Mouse (Mus musculus) neural tube, embryonic 14.5 days (tissue): ENCODE measurements around the gene Ctsz. TPM values are rescaled to one million over a fixed set of nuclear protein-coding genes. Genes with fewer than 3 reads are reported as not detected.

Experiments used
- ATAC-seq: fragments of 200-750 bp; cut with Nextera tagmentation; 2 replicates; pipeline ENCODE4 v1.8.0; 2017; ENCODE audit warnings: low read depth, mild to moderate bottlenecking, moderate TSS enrichment, moderate library complexity
- H3K27ac ChIP-seq: fragments of 300-500 bp; sonication (generic); 2 replicates; pipeline ENCODE4 v1.5.1; 2014; ENCODE audit warnings: low read depth, mild to moderate bottlenecking, control low read depth, low read length, moderate library complexity, mixed read lengths
- H3K27me3 ChIP-seq: fragments of 300-500 bp; sonication (generic); 2 replicates; pipeline ENCODE4 v1.6.1; 2014; ENCODE audit warnings: low read length; ENCODE audit not compliant: control insufficient read depth, insufficient read depth
- H3K36me3 ChIP-seq: fragments of 300-500 bp; sonication (generic); 2 replicates; pipeline ENCODE4 v1.6.1; 2014; ENCODE audit warnings: low read length, mixed read lengths; ENCODE audit not compliant: control insufficient read depth, insufficient read depth
- H3K4me1 ChIP-seq: fragments of 300-500 bp; sonication (generic); 2 replicates; pipeline ENCODE4 v1.6.1; 2014; ENCODE audit warnings: low read length; ENCODE audit not compliant: control insufficient read depth, insufficient read depth
- H3K4me2 ChIP-seq: fragments of 300-500 bp; sonication (generic); 2 replicates; pipeline ENCODE4 v1.6.1; 2014; ENCODE audit warnings: mild to moderate bottlenecking, low read depth, low read length, control low read depth
- H3K4me3 ChIP-seq: fragments of 300-500 bp; sonication (generic); 2 replicates; pipeline ENCODE4 v1.5.1; 2014; ENCODE audit warnings: low read depth, low read length, control low read depth, mixed read lengths
- H3K9ac ChIP-seq: fragments of 300-500 bp; sonication (generic); replicated peaks from 2 replicates; pipeline ENCODE4 v1.6.1; 2014; ENCODE audit warnings: low read depth, mild to moderate bottlenecking, control low read depth, low read length, mixed read lengths
- H3K9me3 ChIP-seq: fragments of 300-500 bp; sonication (generic); 2 replicates; pipeline ENCODE4 v1.6.1; 2016; ENCODE audit warnings: low read length; ENCODE audit not compliant: control insufficient read depth
- WGBS: fragments of 180-500 bp; shearing (Covaris S2); extraction: QIAGEN DNeasy Blood & Tissue Kit; methylation state at CpG from one replicate; pipeline ENCODE4 v1.1.7; 2014; 5-methylcytosine and 5-hydroxymethylcytosine counted together
- polyA plus RNA-seq: library from polyadenylated mRNA; unstranded; fragments of >200 nt; fragmentation: Nextera tagmentation; extraction: Ambion mirVana; gene quantifications from 2 replicates; pipeline ENCODE4 v1.2.1, GENCODE M21; 2014

The Ctsz gene
- polyA plus RNA-seq, 1 experiment from 2014 or later = 58.2 TPM

DNA sequence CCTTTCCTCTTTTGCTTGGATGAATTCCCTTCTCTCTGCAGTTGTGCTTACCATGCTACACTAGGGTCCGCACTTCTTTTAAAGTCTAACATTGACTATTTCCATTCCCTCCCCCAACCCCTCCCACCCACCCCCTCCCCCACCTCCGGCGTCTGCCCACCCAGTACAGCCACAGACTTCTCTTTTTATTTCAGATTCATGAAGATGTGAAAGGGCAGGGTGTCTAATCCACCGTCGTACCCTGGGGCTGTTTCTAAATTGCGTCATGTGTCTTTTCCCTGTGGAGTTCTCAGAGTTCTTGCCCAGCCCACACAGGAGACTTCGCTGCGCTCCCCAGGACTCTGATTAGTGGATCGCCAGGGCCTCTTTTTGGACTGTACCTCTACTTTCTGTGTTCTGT, 46.3 kb downstream of the Ctsz start:
- H3K9ac ChIP-seq = no peak overlapping the region
- no peak for ATAC-seq
- no peaks in the 10 kb centered on the region for H3K27me3 ChIP-seq
- no peak overlapping the region for H3K4me2 ChIP-seq
- WGBS = 58% methylated on average over 9 of the region's 9 CpGs
- H3K9me3 ChIP-seq = peaks cover 4% of the 10 kb centered on the region; the same call in 1 of the 2 replicates
- no peak overlapping the region for H3K4me3 ChIP-seq
- H3K27ac ChIP-seq = no peak overlapping the region
- no peaks in the 10 kb centered on the region for H3K4me1 ChIP-seq
- no peaks in the 10 kb centered on the region for H3K36me3 ChIP-seq

DNA sequence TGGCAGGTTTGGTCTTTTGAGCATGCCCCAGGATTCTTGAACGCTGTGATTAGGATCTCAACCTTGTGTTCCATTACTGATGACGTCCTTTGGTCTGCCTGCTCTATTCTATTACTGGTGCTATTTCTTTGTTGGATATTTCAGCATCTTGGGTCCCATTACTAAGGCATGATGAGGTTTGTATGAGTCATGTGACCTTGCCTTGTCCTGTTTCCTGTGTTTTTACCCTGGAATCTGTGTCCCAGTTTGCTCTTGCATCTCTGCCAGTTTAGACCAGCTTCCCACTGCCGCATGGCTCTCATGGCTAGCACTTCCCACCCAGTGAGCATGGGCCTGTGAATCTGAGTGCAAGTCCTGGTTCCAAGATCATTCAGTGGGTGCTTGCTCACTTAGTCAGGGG, 46.9 kb downstream of the Ctsz start:
- no peak overlapping the region for H3K9ac ChIP-seq
- H3K27me3 ChIP-seq = no peaks in the 10 kb centered on the region
- H3K27ac ChIP-seq = no peak overlapping the region
- no peaks in the 10 kb centered on the region for H3K4me1 ChIP-seq
- H3K9me3 ChIP-seq = peaks cover 4% of the 10 kb centered on the region; the same call in 1 of the 2 replicates
- H3K36me3 ChIP-seq = no peaks in the 10 kb centered on the region
- H3K4me2 ChIP-seq = no peak overlapping the region
- 95% methylated on average over 3 of the region's 3 CpGs for WGBS
- no peak for ATAC-seq
- no peak overlapping the region for H3K4me3 ChIP-seq

DNA sequence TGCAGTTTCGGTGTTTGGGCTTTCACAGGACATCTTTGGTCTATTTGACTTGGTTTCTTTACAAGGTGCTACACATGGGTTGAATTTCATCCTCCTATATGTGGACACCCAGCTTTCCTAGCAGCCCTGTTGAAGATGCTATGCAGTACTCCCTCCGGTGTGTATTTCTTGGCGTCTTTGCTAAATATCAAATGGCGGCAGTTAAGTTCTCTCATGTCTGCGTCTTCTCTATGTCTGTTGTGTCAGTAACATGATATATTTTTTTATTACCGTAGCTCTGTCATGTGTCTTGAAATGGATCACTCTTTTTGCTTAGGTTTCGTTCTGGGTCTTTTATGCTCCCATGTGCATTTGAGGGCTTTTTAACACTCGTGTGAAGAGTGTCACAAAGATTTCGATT, 57.8 kb downstream of the Ctsz start:
- ATAC-seq = no peak
- no peaks in the 10 kb centered on the region for H3K27me3 ChIP-seq
- no peak overlapping the region for H3K27ac ChIP-seq

More for the DNA sequence above, 57.8 kb downstream of the Ctsz start:
- H3K9ac ChIP-seq = no peak overlapping the region
- no peaks in the 10 kb centered on the region for H3K36me3 ChIP-seq
- H3K4me3 ChIP-seq = no peak overlapping the region
- WGBS = 91% methylated on average over 9 of the region's 9 CpGs
- H3K4me1 ChIP-seq = no peaks in the 10 kb centered on the region
- H3K9me3 ChIP-seq = no peaks in the 10 kb centered on the region
- no peak overlapping the region for H3K4me2 ChIP-seq

Other genes with a start within 250 kb of the Ctsz start
- gene Gnas, start 154.7 kb downstream of the Ctsz start, polyA plus RNA-seq = 1,718 and 1,785 TPM in 2 replicates
- 10.0 and 11.8 TPM in 2 replicates for gene Gm20721, start 92.3 kb downstream of the Ctsz start, polyA plus RNA-seq
- 105 and 116 TPM in 2 replicates for gene Nelfcd, start 23.2 kb downstream of the Ctsz start, polyA plus RNA-seq
- 0.19 and 0.68 TPM in 2 replicates for gene Tubb1, start 11.7 kb upstream of the Ctsz start, polyA plus RNA-seq
- gene Atp5e, start 25.1 kb upstream of the Ctsz start, polyA plus RNA-seq = 794 and 891 TPM in 2 replicates
- gene Prelid3b, start 34.0 kb upstream of the Ctsz start, polyA plus RNA-seq = 111 and 112 TPM in 2 replicates
- gene Zfp831, start 204.5 kb upstream of the Ctsz start, polyA plus RNA-seq = not detected in 2 replicates